Mouse (Mus musculus): Measurements from ENCODE around the gene Pigz. TPM values are rescaled to one million over a fixed set of nuclear protein-coding genes. Genes with fewer than 3 reads are reported as not detected.

Gene Pigz
- total and polyA plus RNA-seq, 3 experiments, result 0.23 to 0.28 TPM; not detected in 1

DNA sequence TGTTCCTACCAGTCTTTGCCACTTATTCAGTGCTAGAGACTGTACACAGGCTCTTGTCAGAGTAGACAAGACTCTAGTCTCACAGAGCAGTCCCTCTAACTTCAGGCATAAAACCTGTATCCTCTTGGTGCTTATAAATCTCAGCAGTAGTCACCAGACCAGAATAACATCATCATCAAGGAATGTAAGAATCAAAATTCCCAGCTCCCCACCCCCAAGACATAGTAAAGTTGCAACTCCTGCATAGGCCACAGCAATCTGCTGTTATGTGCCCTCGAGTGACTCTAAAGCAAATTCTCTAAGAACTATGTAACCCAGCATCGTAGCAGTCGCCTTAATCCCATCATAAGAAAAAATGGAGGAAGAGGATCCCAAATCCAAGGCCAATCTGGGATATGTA is 45.9 kb downstream of the Pigz start:
- H3K9ac ChIP-seq (ENCODE audit: control insufficient read depth, low read depth, low read length, poor library complexity, severe bottlenecking), result no peak overlapping the region
- peaks cover 0 to 7% of the 10 kb centered on the region in 2 experiments; a peak in 2 of 4 replicates for H3K36me3 ChIP-seq (ENCODE audit: control insufficient read depth in 1 of 2, insufficient read depth in 2 of 2, low read length in 2 of 2)

DNA sequence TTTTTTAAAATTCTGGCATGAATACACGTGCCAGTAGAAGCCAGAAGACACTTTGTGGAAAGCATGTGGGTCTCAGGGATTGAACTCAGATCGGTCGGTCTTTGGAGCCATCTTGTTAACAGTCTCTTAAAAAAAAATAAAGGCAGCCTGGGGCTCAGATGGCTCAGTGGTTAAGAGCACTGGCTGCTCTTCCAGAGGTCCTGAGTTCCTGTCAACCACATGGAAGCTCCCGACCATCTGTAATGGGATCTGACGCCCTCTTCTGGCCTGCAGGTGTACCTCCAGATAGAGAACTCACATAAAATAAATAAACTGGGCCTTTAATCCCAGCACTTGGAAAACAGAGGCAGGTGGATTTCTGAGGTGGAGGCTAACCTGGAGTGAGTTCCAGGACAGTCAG is 47.3 kb downstream of the Pigz start:
- Histone ChIP-seq H3K27me3 (ENCODE audit: control insufficient read depth in 1 of 2, insufficient read depth in 2 of 2, low read length in 2 of 2) (no peaks in the 10 kb centered on the region), H3K9me3 (replicated peaks; ENCODE audit: insufficient read depth, low read length) (no peaks in the 10 kb centered on the region), H3K4me3 (ENCODE audit: control insufficient read depth in 1 of 2, insufficient read depth in 1 of 2, low read depth in 2 of 2, low read length in 2 of 2) (no peak overlapping the region), H3K4me1 (ENCODE audit: control insufficient read depth in 1 of 2, insufficient read depth in 2 of 2, low read length in 2 of 2) (no peaks in the 10 kb centered on the region), H3K79me2 (ENCODE audit: control insufficient read depth, insufficient read depth, low read length, poor library complexity) (no peaks in the 10 kb centered on the region), H3K27ac (ENCODE audit: control insufficient read depth, low read depth, low read length) (no peak overlapping the region), H3K36me3 (ENCODE audit: control insufficient read depth in 1 of 2, insufficient read depth in 2 of 2, low read length in 2 of 2) (peaks cover 0 to 5% of the 10 kb centered on the region in 2 experiments; a peak in 2 of 4 replicates), H3K9ac (ENCODE audit: control insufficient read depth, low read depth, low read length, poor library complexity, severe bottlenecking) (no peak overlapping the region)
- TF ChIP-seq CTCF (IDR thresholded peaks at IDR 0.05 in 2 of 3, conservative IDR thresholded peaks at IDR 0.05 in 1 of 3; ENCODE audit: control insufficient read depth in 1 of 3, insufficient read depth in 1 of 3, low read depth in 2 of 3, low read length in 3 of 3, poor library complexity in 1 of 3, severe bottlenecking in 1 of 3), result peak; percentile 21 to 45 (median 37)
- TF ChIP-seq POLR2AphosphoS2 (IDR thresholded peaks at IDR 0.05; ENCODE audit: low read length), result no peak
- peak; percentile 36; the same call in 1 of the 2 replicates for TF ChIP-seq MYC (IDR thresholded peaks at IDR 0.05; ENCODE audit: low read depth, low read length)
- peak; percentile 28 for DNase-seq (ENCODE audit: low read depth, low spot score)

More for the DNA sequence above, 45.9 kb downstream of the Pigz start:
- no peak for TF ChIP-seq KAT2A (conservative IDR thresholded peaks at IDR 0.05; ENCODE audit: low read depth, low read length)
- TF ChIP-seq MAZ (IDR thresholded peaks at IDR 0.05; ENCODE audit: low read depth, low read length), result no peak
- no peak for TF ChIP-seq TAL1 (IDR thresholded peaks at IDR 0.05; ENCODE audit: low read length)
- no peak for TF ChIP-seq NELFE (IDR thresholded peaks at IDR 0.05; ENCODE audit: low read depth, low read length)
- TF ChIP-seq USF1 (IDR thresholded peaks at IDR 0.05; ENCODE audit: low read depth, low read length), result no peak
- TF ChIP-seq JUND (IDR thresholded peaks at IDR 0.05; ENCODE audit: low read depth, low read length), result no peak
- no peak for TF ChIP-seq TBP (IDR thresholded peaks at IDR 0.05; ENCODE audit: low read depth, low read length)
- no peak for TF ChIP-seq ZKSCAN1 (IDR thresholded peaks at IDR 0.05; ENCODE audit: low read depth, low read length)
- TF ChIP-seq RAD21 (IDR thresholded peaks at IDR 0.05; ENCODE audit: low read depth, low read length), result no peak
- no peak for TF ChIP-seq MAX (IDR thresholded peaks at IDR 0.05; ENCODE audit: low read length)
- no peak for TF ChIP-seq HCFC1 (IDR thresholded peaks at IDR 0.05; ENCODE audit: low read depth, low read length)
- TF ChIP-seq RCOR1 (IDR thresholded peaks at IDR 0.05; ENCODE audit: low read depth, low read length), result no peak
- no peak for TF ChIP-seq BHLHE40 (IDR thresholded peaks at IDR 0.05; ENCODE audit: borderline replicate concordance, low read depth, low read length)
- TF ChIP-seq ELF1 (IDR thresholded peaks at IDR 0.05; ENCODE audit: low read depth, low read length), result no peak
- TF ChIP-seq GATA1 (IDR thresholded peaks at IDR 0.05; ENCODE audit: low read depth, low read length), result no peak
- TF ChIP-seq ZNF384 (IDR thresholded peaks at IDR 0.05; ENCODE audit: low read depth, low read length), result no peak
- TF ChIP-seq MXI1 (IDR thresholded peaks at IDR 0.05; ENCODE audit: low read depth, low read length), result no peak
- Histone ChIP-seq H3K4me3 (ENCODE audit: control insufficient read depth in 1 of 2, insufficient read depth in 1 of 2, low read depth in 2 of 2, low read length in 2 of 2) (no peak overlapping the region), H3K9me3 (replicated peaks; ENCODE audit: insufficient read depth, low read length) (no peaks in the 10 kb centered on the region), H3K27ac (ENCODE audit: control insufficient read depth, low read depth, low read length) (no peak overlapping the region), H3K4me1 (ENCODE audit: control insufficient read depth in 1 of 2, insufficient read depth in 2 of 2, low read length in 2 of 2) (no peaks in the 10 kb centered on the region), H3K79me2 (ENCODE audit: control insufficient read depth, insufficient read depth, low read length, poor library complexity) (no peaks in the 10 kb centered on the region), H3K27me3 (ENCODE audit: control insufficient read depth in 1 of 2, insufficient read depth in 2 of 2, low read length in 2 of 2) (no peaks in the 10 kb centered on the region)
- DNase-seq (ENCODE audit: low read depth, low spot score), result no peak

Data from MEL (cell line).